Mouse (Mus musculus): ENCODE data around the gene Gm13288. TPM values are rescaled to one million over a fixed set of nuclear protein-coding genes. Genes with fewer than 3 reads are reported as not detected.

The Gm13288 gene
- polyA plus RNA-seq, 1 experiment from 2014 or later = not detected

Other genes with a start within 250 kb of the Gm13288 start
- not detected in 2 replicates for gene Ifna15, start 247.3 kb upstream of the Gm13288 start, polyA plus RNA-seq (2015; fragmentation: Nextera tagmentation; extraction: Ambion mirVana)
- not detected in 2 replicates for gene Ifna14, start 233.7 kb upstream of the Gm13288 start, polyA plus RNA-seq (2015; fragmentation: Nextera tagmentation; extraction: Ambion mirVana)
- gene Ifna9, start 213.1 kb upstream of the Gm13288 start, polyA plus RNA-seq (2015; fragmentation: Nextera tagmentation; extraction: Ambion mirVana) = not detected in 2 replicates
- gene Ifna12, start 202.2 kb upstream of the Gm13288 start, polyA plus RNA-seq (2015; fragmentation: Nextera tagmentation; extraction: Ambion mirVana) = not detected in 2 replicates
- gene C87499, start 171.1 kb upstream of the Gm13288 start, polyA plus RNA-seq (2015; fragmentation: Nextera tagmentation; extraction: Ambion mirVana) = not detected in 2 replicates
- gene Ifna13, start 161.1 kb upstream of the Gm13288 start, polyA plus RNA-seq (2015; fragmentation: Nextera tagmentation; extraction: Ambion mirVana) = not detected in 2 replicates
- gene Ifna16, start 128.6 kb upstream of the Gm13288 start, polyA plus RNA-seq (2015; fragmentation: Nextera tagmentation; extraction: Ambion mirVana) = not detected in 2 replicates
- gene Ifna2, start 121.6 kb upstream of the Gm13288 start, polyA plus RNA-seq (2015; fragmentation: Nextera tagmentation; extraction: Ambion mirVana) = not detected in 2 replicates
- gene Ifnab, start 114.2 kb upstream of the Gm13288 start, polyA plus RNA-seq (2015; fragmentation: Nextera tagmentation; extraction: Ambion mirVana) = not detected in 2 replicates
- 0.62 and 1.4 TPM in 2 replicates for gene Gm26566, start 83.7 kb upstream of the Gm13288 start, polyA plus RNA-seq (2015; fragmentation: Nextera tagmentation; extraction: Ambion mirVana)
- 63.4 and 69.9 TPM in 2 replicates for gene Klhl9, start 83.1 kb upstream of the Gm13288 start, polyA plus RNA-seq (2015; fragmentation: Nextera tagmentation; extraction: Ambion mirVana)
- gene Gm13271, start 50.7 kb upstream of the Gm13288 start, polyA plus RNA-seq (2015; fragmentation: Nextera tagmentation; extraction: Ambion mirVana) = not detected in 2 replicates
- 0.21 TPM in 1 of 2 replicates, not detected in the other for gene Gm13283, start 45.4 kb upstream of the Gm13288 start, polyA plus RNA-seq (2015; fragmentation: Nextera tagmentation; extraction: Ambion mirVana)
- 0.44 and 0.83 TPM in 2 replicates for gene Gm13290, start 31.7 kb upstream of the Gm13288 start, polyA plus RNA-seq (2015; fragmentation: Nextera tagmentation; extraction: Ambion mirVana)
- not detected in 2 replicates for gene Gm13289, start 28.6 kb upstream of the Gm13288 start, polyA plus RNA-seq (2015; fragmentation: Nextera tagmentation; extraction: Ambion mirVana)
- 0.28 TPM in 1 of 2 replicates, not detected in the other for gene Gm13272, start 25.7 kb upstream of the Gm13288 start, polyA plus RNA-seq (2015; fragmentation: Nextera tagmentation; extraction: Ambion mirVana)
- 0.11 TPM in 1 of 2 replicates, not detected in the other for gene Ifnz, start 23.4 kb upstream of the Gm13288 start, polyA plus RNA-seq (2015; fragmentation: Nextera tagmentation; extraction: Ambion mirVana)
- not detected in 2 replicates for gene Gm13276, start 19.8 kb upstream of the Gm13288 start, polyA plus RNA-seq (2015; fragmentation: Nextera tagmentation; extraction: Ambion mirVana)
- not detected in 2 replicates for gene Gm13277, start 16.9 kb upstream of the Gm13288 start, polyA plus RNA-seq (2015; fragmentation: Nextera tagmentation; extraction: Ambion mirVana)
- gene Gm13278, start 14.0 kb upstream of the Gm13288 start, polyA plus RNA-seq (2015; fragmentation: Nextera tagmentation; extraction: Ambion mirVana) = not detected in 2 replicates
- gene Gm13275, start 11.0 kb upstream of the Gm13288 start, polyA plus RNA-seq (2015; fragmentation: Nextera tagmentation; extraction: Ambion mirVana) = not detected in 2 replicates
- not detected in 2 replicates for gene Gm13279, start 8.1 kb upstream of the Gm13288 start, polyA plus RNA-seq (2015; fragmentation: Nextera tagmentation; extraction: Ambion mirVana)
- 0.47 and 0.53 TPM in 2 replicates for gene Gm13285, start 5.9 kb upstream of the Gm13288 start, polyA plus RNA-seq (2015; fragmentation: Nextera tagmentation; extraction: Ambion mirVana)
- gene Gm13287, start 2.3 kb upstream of the Gm13288 start, polyA plus RNA-seq (2015; fragmentation: Nextera tagmentation; extraction: Ambion mirVana) = not detected in 2 replicates
- not detected in 2 replicates for gene Ifna7, start 10.7 kb downstream of the Gm13288 start, polyA plus RNA-seq (2015; fragmentation: Nextera tagmentation; extraction: Ambion mirVana)
- not detected in 2 replicates for gene Ifna11, start 14.4 kb downstream of the Gm13288 start, polyA plus RNA-seq (2015; fragmentation: Nextera tagmentation; extraction: Ambion mirVana)
- not detected in 2 replicates for gene Ifna6, start 21.9 kb downstream of the Gm13288 start, polyA plus RNA-seq (2015; fragmentation: Nextera tagmentation; extraction: Ambion mirVana)
- gene Ifna5, start 30.0 kb downstream of the Gm13288 start, polyA plus RNA-seq (2015; fragmentation: Nextera tagmentation; extraction: Ambion mirVana) = not detected in 2 replicates
- not detected in 2 replicates for gene Ifna4, start 36.3 kb downstream of the Gm13288 start, polyA plus RNA-seq (2015; fragmentation: Nextera tagmentation; extraction: Ambion mirVana)
- not detected in 2 replicates for gene Ifna1, start 44.6 kb downstream of the Gm13288 start, polyA plus RNA-seq (2015; fragmentation: Nextera tagmentation; extraction: Ambion mirVana)
- not detected in 2 replicates for gene Ifne, start 74.7 kb downstream of the Gm13288 start, polyA plus RNA-seq (2015; fragmentation: Nextera tagmentation; extraction: Ambion mirVana)